Mouse (Mus musculus): ENCODE measurements at regions not wholly inside any gene's neighbourhood (a gene's known extent, or its start where the extent isn't known, plus 50 kb on each side); places are given as distances from the start of the nearest gene placed in this dataset.
"Not testable (repeated sequence)": the region's sequence is repeated elsewhere in the genome, so short reads cannot be mapped to it uniquely, and the experiment has no call there.

GRCm38 (mm10) chr12:77594092-77594491 is 356.2 kb downstream of the Fut8 start:
- DNase-seq = no peak

DNA sequence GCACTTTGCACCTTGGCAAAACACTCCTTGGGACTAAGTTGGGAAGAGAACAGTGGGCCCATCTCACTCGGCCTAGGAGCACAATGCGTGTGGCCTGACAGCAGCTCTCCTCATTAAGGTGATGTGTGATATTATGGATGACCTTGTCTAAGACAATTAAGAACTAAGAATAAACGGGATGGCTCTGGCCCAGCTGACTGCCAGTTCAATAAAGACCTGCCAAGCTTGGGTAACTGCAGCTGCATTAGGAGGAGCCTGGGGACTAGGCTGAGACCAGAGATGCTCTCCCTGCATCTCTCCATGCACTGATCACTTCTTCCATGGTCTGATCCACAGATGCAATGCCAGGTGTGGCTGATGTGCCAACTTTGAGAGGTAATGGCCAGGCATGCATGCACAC is 356.7 kb downstream of the Fut8 start:
- DNase-seq = no peak

GRCm38 (mm10) chr12:77595821-77596220 is 357.9 kb downstream of the Fut8 start:
- DNase-seq = no peak

DNA sequence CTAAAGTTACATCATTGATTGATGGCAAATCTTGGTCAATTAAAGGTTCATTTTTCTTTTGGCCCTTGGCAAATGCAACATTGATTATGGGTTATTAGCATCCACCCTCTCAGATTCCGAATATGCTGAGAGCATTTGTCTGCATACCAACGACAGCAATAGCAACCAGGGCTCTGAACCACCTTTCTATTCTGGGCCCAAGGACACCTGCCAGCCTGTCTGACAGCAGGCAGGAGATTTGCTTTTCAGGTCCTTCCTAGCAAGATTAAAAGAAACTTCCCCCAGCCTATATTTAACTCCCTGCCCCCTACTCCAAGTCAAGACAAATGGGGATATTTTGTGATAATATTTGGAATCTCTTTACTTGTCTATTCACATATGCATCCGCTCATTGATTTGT is 358.8 kb downstream of the Fut8 start:
- no peak for DNase-seq

DNA sequence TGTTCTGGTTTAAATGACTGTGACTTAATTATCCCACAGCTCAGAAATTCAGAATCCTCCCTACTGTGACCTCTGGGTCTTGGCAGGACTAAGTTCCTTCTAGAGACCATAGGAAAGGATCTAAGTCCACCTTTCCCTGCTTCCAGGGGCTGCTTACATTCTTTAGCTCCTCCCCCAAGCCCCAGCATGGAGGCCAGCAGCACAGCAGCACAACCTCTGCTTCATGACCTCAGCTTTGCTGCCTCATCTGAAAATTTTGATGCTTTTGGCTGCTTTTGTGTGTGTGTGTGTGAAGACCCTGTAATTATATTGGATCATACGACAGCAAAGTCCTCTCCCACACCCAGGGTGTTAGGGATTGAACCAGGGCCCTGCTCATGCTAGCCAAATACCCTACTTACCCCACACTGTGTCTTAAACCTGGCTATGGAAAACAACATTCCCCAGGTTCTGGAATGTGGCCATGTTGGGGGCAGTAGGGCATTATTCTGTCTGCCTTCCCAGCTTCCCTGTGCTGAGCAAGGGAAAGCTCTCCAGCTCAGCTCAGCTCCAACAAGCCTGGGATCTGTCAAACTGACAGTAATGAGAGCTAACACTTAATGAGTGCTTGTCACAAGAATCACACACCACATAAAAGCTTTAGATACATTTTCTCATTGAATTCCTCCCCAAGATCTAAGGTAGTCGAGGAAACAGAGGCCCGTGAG is 359.9 kb downstream of the Fut8 start:
- DNase-seq = peak; percentile 66

DNA sequence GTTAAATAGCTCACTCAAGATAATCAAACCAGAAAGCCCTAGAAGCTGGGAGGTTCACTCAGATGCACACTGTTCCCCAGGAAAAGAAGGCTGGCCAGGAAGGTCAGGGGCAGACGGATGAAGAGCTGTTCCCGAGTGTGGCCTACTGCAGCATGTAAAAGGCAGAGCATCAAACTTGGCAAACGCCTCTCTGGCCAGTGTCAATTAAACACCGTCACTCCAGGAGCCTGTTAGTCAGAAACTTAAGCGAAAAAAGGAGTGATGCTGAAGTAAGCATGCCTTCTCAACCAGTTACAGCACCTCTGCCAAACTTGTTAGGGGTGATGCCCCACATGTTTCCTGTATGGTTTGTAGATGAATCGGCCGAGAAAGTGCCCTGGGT is 360.4 kb downstream of the Fut8 start:
- no peak for DNase-seq

GRCm38 (mm10) chr12:77599391-77599790 is 361.5 kb downstream of the Fut8 start:
- peak; percentile 61 for DNase-seq

GRCm38 (mm10) chr12:77603832-77604501 is 366.0 kb downstream of the Fut8 start:
- DNase-seq = no peak

DNA sequence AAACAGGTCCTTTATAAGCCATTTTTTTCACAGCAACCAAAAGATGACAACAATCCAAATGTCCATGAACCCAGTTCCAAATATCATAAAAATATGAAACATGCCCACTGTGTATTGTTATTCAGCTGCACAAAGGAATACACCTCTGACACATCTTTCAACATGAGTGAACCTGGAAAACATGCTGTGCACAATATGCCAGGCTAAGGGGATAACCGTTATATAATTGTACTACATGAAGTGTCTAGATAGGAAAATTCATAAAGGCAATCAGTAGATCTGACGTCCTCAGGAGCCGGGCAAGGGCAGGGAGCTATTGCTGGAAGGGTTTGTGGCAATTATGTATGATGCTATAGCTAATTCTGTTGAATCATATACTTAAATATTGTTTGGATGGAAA is 379.6 kb downstream of the Fut8 start:
- DNase-seq = no peak

DNA sequence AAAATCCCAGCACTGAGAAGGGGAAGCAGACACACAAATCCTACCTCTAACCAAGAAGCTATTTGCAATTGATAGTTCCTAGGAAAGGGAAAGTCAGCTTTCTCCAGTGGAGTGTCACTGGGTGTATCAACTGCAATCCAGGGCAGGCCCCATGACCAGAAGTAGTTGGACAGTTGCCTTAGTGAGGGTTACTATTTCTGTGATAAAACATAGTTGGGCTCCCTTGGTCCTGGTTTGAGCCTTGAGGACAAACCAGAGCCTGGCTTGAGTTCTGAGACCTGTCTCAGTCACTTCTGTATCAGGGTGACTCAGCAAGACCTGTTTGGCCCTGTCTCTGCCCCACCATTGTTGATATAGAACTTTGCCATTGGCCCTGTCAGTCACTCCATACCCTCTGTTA is 384.3 kb downstream of the Fut8 start:
- no peak for DNase-seq

GRCm38 (mm10) chr12:77624323-77624722 is 386.4 kb downstream of the Fut8 start:
- not testable (repeated sequence) for DNase-seq

DNA sequence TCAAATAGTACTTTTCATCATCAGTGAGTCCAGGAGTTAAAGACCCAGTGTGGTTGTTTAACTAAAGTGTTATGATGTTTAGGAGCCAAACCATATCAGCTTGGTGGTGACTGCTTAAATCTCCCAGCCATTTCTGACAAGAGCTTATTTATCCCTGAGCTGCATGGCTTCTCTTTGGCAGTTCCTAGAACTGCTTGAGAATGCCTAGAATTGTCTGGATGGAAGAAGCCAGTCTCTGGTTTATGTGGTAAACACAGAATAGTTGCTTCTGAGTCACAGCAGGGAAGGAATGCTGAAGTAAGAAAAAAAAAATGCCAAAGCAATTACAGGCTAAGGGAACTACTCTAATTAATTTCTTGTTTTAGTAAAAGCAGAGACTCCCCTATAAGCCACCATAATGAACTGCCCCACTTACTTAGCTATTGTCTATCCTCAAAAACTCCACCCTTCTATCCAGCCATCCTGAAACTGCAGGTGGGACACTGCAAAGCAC is 390.5 kb downstream of the Fut8 start:
- no peak for DNase-seq

DNA sequence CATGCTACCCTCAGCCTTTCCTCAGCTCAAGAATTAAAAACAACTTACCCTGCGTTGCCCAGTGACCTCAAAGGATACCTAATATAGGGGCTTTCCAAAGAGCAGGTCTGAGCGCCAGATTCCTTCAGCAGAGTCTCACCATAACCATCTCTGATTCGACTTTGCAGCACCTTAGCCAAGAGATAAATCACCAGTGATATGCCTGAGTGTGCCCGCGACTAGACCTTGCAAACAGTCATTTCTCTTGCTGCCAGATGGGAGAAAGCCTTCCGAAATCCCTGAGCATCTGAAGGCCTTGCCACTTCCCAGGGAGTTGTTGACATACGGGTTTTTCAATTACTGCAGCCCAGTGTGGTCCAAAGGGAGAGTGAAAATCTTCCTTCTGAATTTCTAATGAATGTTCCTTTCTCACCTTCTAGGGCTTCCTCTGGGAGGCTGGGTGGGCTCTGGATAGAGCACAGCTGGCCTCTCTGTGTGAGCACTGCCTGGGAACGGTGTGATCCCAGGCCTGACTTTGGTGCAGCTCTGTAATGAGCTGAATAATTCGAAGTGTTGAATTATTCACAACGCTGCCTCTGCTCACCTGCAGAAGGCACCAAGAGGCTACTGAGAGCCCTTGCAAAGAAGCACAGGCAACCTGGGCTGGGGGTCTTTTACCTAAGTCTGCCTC is 396.2 kb downstream of the Fut8 start:
- no peak for DNase-seq

DNA sequence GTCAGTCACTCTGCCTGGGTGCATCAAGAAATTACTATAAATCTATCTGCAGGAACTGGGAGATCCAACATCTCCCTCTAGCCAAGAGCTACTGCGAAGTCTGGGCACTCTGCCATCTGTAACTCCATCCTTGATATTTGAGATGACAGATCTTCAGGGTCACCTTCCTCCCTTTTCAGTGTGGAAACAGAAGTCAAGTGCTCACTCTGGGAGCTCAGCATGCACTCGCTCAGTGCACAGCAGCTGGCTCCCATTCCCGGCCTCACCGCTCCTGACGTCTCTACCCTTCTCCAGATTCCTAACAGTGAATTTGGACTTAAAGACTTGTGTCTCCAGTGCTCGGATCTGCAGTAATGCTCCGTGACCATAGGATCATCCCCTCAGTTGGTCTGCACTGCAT is 400.3 kb downstream of the Fut8 start:
- DNase-seq = peak; percentile 7

DNA sequence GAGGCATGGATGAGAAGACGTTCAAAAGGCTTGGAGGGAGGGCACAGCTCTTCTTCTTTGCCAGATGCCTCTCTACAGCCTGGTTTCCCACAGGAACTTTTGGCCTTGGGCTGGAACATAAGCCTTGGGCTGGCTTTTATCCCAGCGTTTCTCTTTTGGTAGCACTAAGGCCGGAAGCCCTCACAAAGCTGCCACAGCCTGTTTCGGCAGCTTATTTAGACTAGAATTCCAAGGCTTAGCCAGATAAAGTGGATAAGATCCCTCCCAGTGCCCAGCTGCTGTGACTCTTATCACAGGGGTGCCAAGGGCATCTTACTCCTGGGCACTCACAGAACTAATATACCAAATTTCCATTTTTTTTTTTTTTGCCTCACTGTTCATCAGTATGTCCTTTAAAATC is 404.4 kb downstream of the Fut8 start:
- DNase-seq = no peak

DNA sequence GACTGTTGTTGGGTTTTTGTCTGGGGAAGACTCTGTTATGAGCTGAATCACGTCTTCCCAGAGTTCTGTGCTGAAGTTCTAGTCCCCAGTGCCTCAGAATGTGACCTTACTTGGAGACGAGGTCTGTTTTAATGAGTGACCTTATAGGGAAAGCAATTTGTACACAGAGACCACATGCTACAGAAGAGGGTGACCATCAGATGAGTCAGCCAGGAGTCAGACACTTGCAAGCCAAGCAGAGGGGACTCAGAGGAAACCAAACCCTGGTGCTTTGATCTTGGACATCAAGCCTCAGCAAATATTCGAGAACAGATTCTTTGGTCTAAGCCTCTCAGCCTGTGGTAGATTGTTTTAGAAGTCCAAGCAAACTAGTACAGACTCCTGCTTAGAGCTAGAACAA is 409.9 kb downstream of the Fut8 start:
- DNase-seq = no peak

- no peak for DNase-seq
Observed at GRCm38 (mm10) chr12:77654282-77654681, 416.4 kb downstream of the Fut8 start.

DNA sequence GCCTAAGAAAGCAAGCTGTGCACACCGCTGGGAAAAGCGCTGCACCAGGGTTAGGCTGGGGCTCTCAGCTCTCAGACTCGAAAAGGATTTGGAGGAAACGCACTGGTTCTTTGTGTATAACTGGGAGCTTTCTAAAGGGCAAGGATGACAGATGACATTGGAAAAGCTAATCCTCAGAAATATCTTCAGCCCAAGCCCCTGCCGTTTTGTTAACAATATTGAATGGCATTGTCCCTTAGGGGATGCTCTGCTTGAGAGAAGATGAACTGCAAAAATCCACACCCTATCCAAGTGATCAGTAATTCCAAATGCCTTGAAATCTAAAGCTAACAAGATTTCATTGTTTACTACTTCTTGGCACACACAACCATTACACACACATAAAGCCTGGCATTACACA is 419.1 kb downstream of the Fut8 start:
- no peak for DNase-seq

DNA sequence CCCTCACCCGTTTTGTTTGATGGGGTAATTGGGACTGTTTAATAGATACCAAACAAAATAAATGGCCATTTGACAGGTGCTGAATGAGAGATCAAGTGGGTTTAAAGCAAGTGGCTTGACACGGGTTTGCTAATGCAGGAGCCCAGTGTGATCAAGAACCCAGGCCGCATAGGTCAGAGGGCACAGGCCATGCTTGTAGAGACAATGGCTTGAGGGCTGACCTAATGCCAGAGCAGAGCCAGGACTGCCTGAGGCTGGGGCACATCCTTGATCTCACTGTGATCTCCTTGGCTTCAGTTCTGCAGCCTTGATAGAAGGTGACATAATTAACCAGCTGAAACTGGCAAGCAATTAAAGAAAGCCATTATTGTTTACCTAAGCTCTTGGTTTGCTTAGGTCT is 420.0 kb downstream of the Fut8 start:
- DNase-seq = no peak

DNA sequence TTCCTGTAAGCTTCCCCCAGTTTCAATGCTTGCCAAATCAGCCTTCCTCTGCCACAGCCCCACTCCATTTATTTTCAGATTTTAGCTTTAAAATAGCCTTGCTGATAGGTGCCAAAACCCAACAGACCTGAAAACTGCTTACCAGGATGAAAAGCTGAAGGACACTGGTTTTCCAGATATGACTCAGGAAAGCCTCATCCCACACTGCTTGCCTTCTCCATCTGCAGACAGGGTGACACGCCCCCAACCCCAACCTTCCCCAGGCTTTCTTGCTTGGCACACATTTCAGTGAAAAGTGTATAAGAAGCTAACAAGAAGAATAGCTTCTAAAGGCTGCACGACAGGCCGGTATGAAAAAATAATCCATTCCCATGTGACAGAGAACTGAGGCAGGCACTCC is 425.3 kb downstream of the Fut8 start:
- no peak for DNase-seq

DNA sequence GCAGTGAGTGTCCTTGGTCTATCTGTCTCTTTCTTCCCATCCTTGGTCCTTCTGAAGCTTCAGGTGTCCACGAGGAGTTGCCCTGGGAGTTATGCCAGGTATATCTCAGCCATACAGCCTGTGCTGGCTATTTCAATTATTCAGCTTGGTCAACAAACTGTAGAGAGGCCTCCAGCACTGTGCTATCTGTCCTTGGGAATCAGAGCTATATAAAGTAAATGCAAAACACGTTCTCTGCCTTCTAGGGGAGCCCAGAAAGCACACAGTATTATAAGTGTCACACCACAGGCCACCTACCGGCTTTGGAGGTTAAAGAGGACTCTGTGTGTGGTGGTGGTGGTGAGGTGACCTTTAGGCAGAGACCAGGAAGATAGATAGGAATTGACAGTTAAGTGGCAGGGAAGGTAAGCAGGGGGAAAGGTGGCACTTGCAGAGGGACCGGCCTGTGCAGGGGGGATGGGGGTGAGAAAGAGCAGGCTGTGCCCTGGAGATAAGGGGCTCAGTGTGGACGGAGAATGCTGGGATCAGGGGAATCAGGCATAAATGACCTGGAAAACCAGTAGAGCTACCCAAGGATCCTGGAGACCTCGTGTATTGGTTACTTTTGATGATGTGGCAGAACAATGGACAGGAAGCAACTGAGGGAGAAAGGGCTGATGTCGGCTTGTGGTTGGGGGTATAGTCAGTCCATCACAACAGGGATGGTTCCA is 425.9 kb downstream of the Fut8 start:
- no peak for DNase-seq

DNA sequence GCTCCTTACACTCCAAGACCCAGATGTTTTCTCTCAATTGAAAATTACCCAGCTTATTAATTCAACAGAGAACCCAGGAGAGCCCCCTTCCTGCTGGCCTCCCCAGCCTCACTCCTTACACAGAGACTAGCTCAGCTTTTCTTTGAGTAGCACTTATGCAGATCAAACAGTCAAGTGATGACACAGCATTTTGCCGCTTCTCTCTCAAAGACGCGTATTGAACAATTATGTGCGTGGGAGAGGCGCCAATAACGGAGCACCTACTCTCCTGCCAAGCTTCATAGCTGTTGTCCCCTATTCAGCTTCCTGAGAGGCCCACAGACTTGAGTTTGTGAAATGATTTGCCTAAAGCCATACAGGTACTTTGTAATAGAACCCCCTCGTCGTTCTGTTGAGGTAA is 428.5 kb downstream of the Fut8 start:
- no peak for DNase-seq

DNA sequence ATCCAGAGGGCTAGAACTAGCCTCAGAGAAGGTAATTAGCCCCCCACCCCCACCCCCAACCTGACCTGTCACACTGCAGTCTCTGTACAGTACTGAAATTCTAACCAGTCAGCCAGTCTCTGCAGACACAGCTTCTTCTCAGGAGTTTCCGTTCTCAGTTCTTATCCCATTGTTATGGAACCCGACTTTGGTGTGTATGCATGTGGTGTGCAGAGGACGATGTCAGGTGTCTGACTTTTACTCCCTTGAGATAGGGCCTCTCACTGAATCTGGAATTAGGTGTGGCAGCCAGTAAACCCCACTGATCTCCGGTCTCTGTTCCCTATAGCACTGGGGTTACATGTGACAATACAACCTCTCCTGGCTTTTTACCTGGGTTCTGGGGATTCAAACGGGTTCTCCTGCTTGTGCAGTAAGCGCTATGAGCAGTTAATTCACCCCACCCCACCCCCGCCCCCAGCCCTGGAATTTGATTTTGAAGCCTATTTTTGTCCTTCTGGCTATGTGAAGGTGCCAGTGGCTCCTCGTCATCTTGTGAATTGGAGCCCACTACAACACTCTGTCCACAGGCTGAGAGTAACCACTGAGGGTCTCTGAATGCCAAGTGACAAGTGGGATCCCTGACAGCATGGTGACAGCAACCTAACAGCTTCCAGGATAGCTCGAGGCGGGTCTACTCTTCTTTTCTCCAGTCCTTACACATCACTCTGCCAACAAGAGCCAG is 429.4 kb downstream of the Fut8 start:
- no peak for DNase-seq
